In genomic region chr7:16102686-16103226, GRCm38 (mm10) we compare ENCODE assay signal across 20 mouse cellular contexts. TPM values are rescaled to one million over a fixed set of nuclear protein-coding genes. Genes with fewer than 3 reads are reported as not detected.
DNase-seq lines count a peak whose midpoint lies in the region; ATAC-seq lines count a peak whose summit lies in the region.
"Had no signal": no experiment of that assay in that cellular context is flagged by ENCODE, and none has a peak within 500 bp of the region (broad histone marks: within the 10 kb centered on the region; RNA-seq: fewer than 3 reads in every experiment).

No protein-coding gene starts in this region.

- H3K36me3 ChIP-seq in hindbrain, embryonic 10.5 days = peaks cover 61% of the 10 kb centered on the region
- no peaks in the 10 kb centered on the region for H3K36me3 ChIP-seq in hindbrain, embryonic 11.5 days (ENCODE audit: control insufficient read depth, insufficient read depth, low read length)
- H3K36me3 ChIP-seq in midbrain, embryonic 13.5 days = peaks cover 57% of the 10 kb centered on the region
- 0 out of 2 replicates have a peak, but pooled peaks cover 2% of the 10 kb centered on the region for H3K36me3 ChIP-seq in midbrain, embryonic 11.5 days (ENCODE audit: control insufficient read depth, insufficient read depth, low read length)
- peaks cover 5% of the 10 kb centered on the region; the same call in 1 of the 2 replicates for H3K36me3 ChIP-seq in neural tube, embryonic 14.5 days (ENCODE audit: control insufficient read depth, insufficient read depth, low read length)
- H3K36me3 ChIP-seq: midbrain, embryonic 15.5 days had no signal

- no peak overlapping the region for H3K4me2 ChIP-seq in hindbrain, embryonic 11.5 days (replicated peaks; ENCODE audit: low read depth, low read length)
- no peak overlapping the region for H3K4me2 ChIP-seq in midbrain, embryonic 13.5 days (replicated peaks)
- no peak overlapping the region for H3K4me2 ChIP-seq in midbrain, embryonic 11.5 days
- H3K4me2 ChIP-seq in neural tube, embryonic 14.5 days (ENCODE audit: low read depth, low read length) = no peak overlapping the region
- H3K4me2 ChIP-seq: intestine, embryonic 15.5 days; kidney, embryonic 15.5 days; limb, embryonic 15.5 days; midbrain, embryonic 15.5 days had no signal

- H3K9ac ChIP-seq in hindbrain, embryonic 11.5 days (ENCODE audit: low read depth, low read length) = no peak overlapping the region
- H3K9ac ChIP-seq in midbrain, embryonic 13.5 days (replicated peaks) = no peak overlapping the region; the same call in 1 of the 2 replicates
- H3K9ac ChIP-seq in midbrain, embryonic 11.5 days (ENCODE audit: low read length) = no peak overlapping the region
- H3K9ac ChIP-seq in neural tube, embryonic 14.5 days (replicated peaks; ENCODE audit: low read depth, low read length) = no peak overlapping the region
- H3K9ac ChIP-seq: intestine, embryonic 15.5 days; kidney, embryonic 15.5 days; limb, embryonic 15.5 days; midbrain, embryonic 15.5 days had no signal

- DNase-seq in cerebellum, postnatal 25 days = peak; percentile 50 to 53
- no peak for DNase-seq in cerebellum, postnatal 4 days (ENCODE audit: low spot score in 2 of 2)
- no peak for DNase-seq in hindbrain, embryonic 10.5 days (ENCODE audit: low spot score)
- DNase-seq in hindbrain, embryonic 11.5 days (ENCODE audit: low spot score) = no peak
- DNase-seq in midbrain, embryonic 11.5 days (ENCODE audit: low spot score, missing footprints) = no peak
- no peak for DNase-seq in layer of hippocampus, postnatal 10 days (ENCODE audit: low spot score in 2 of 2)
- DNase-seq: adrenal gland, postnatal 10 days; heart, adult 18-20 months; heart, postnatal 10 days had no signal

- no peak overlapping the region for H3K4me3 ChIP-seq in hindbrain, embryonic 10.5 days
- H3K4me3 ChIP-seq in hindbrain, embryonic 11.5 days (ENCODE audit: low read depth, low read length) = no peak overlapping the region
- no peak overlapping the region for H3K4me3 ChIP-seq in midbrain, embryonic 13.5 days (replicated peaks)
- H3K4me3 ChIP-seq in midbrain, embryonic 11.5 days (ENCODE audit: low read depth, low read length) = no peak overlapping the region
- H3K4me3 ChIP-seq in neural tube, embryonic 14.5 days (ENCODE audit: low read depth, low read length) = no peak overlapping the region
- H3K4me3 ChIP-seq: intestine, embryonic 15.5 days; kidney, embryonic 15.5 days; limb, embryonic 15.5 days; midbrain, embryonic 15.5 days had no signal

- 0 out of 2 replicates have a peak overlapping the region, but pooled peaks have one; percentile 67 for H3K27ac ChIP-seq in hindbrain, embryonic 10.5 days
- no peak overlapping the region for H3K27ac ChIP-seq in hindbrain, embryonic 11.5 days (ENCODE audit: low read depth, low read length)
- H3K27ac ChIP-seq in midbrain, embryonic 13.5 days = peak overlapping the region; percentile 51
- no peak overlapping the region for H3K27ac ChIP-seq in midbrain, embryonic 11.5 days (ENCODE audit: low read depth, low read length)
- peak overlapping the region; percentile 48; the same call in 1 of the 2 replicates for H3K27ac ChIP-seq in neural tube, embryonic 14.5 days (ENCODE audit: low read depth, low read length)
- H3K27ac ChIP-seq: intestine, embryonic 15.5 days; kidney, embryonic 15.5 days; stomach, postnatal 0 days had no signal

- no peak for ATAC-seq in hindbrain, embryonic 11.5 days (ENCODE audit: low FRiP score)
- no peak for ATAC-seq in midbrain, embryonic 13.5 days
- no peak for ATAC-seq in midbrain, embryonic 11.5 days (ENCODE audit: low FRiP score)
- no peak for ATAC-seq in neural tube, embryonic 14.5 days (ENCODE audit: low read depth)
- ATAC-seq: intestine, embryonic 15.5 days; midbrain, embryonic 15.5 days had no signal

- H3K4me1 ChIP-seq in hindbrain, embryonic 10.5 days (replicated peaks) = peaks cover 36% of the 10 kb centered on the region
- peaks cover 5% of the 10 kb centered on the region for H3K4me1 ChIP-seq in hindbrain, embryonic 11.5 days (replicated peaks; ENCODE audit: control insufficient read depth, insufficient read depth, low read length)
- H3K4me1 ChIP-seq in midbrain, embryonic 13.5 days (replicated peaks) = peaks cover 57% of the 10 kb centered on the region
- H3K4me1 ChIP-seq in midbrain, embryonic 11.5 days (ENCODE audit: control insufficient read depth, insufficient read depth, low read length) = peaks cover 12% of the 10 kb centered on the region
- peaks cover 23% of the 10 kb centered on the region for H3K4me1 ChIP-seq in neural tube, embryonic 14.5 days (ENCODE audit: control insufficient read depth, insufficient read depth, low read length)

- no peaks in the 10 kb centered on the region for H3K9me3 ChIP-seq in hindbrain, embryonic 10.5 days
- no peaks in the 10 kb centered on the region for H3K9me3 ChIP-seq in hindbrain, embryonic 11.5 days (ENCODE audit: control insufficient read depth, low read length)
- H3K9me3 ChIP-seq in midbrain, embryonic 13.5 days = no peaks in the 10 kb centered on the region
- H3K9me3 ChIP-seq in midbrain, embryonic 11.5 days (ENCODE audit: control insufficient read depth, low read length) = no peaks in the 10 kb centered on the region
- no peaks in the 10 kb centered on the region for H3K9me3 ChIP-seq in neural tube, embryonic 14.5 days (ENCODE audit: control insufficient read depth, low read length)
- H3K9me3 ChIP-seq: intestine, embryonic 15.5 days; kidney, embryonic 15.5 days; limb, embryonic 15.5 days; midbrain, embryonic 15.5 days had no signal

- 89% methylated on average over 5 of the region's 5 CpGs for WGBS in hindbrain, embryonic 10.5 days
- 88% methylated on average over 5 of the region's 5 CpGs for WGBS in hindbrain, embryonic 11.5 days
- 93% methylated on average over 5 of the region's 5 CpGs for WGBS in midbrain, embryonic 13.5 days
- WGBS in midbrain, embryonic 11.5 days = 86% methylated on average over 5 of the region's 5 CpGs
- WGBS in neural tube, embryonic 14.5 days = 92% methylated on average over 5 of the region's 5 CpGs

- no peaks in the 10 kb centered on the region for H3K27me3 ChIP-seq in hindbrain, embryonic 10.5 days (ENCODE audit: insufficient read depth, poor library complexity, severe bottlenecking)
- H3K27me3 ChIP-seq in hindbrain, embryonic 11.5 days (ENCODE audit: control insufficient read depth, insufficient read depth, low read length) = no peaks in the 10 kb centered on the region
- H3K27me3 ChIP-seq in midbrain, embryonic 13.5 days = no peaks in the 10 kb centered on the region
- no peaks in the 10 kb centered on the region for H3K27me3 ChIP-seq in midbrain, embryonic 11.5 days (ENCODE audit: control insufficient read depth, insufficient read depth, low read length)
- H3K27me3 ChIP-seq in neural tube, embryonic 14.5 days (ENCODE audit: control insufficient read depth, insufficient read depth, low read length) = no peaks in the 10 kb centered on the region
- H3K27me3 ChIP-seq: intestine, embryonic 15.5 days; kidney, embryonic 15.5 days; limb, embryonic 15.5 days; midbrain, embryonic 15.5 days had no signal

RNA-seq across cellular contexts. Expression of gene Napa, which starts 4.5 kb away (rescaled TPM):
- 193 and 221 TPM in 2 replicates for polyA plus RNA-seq in hindbrain, embryonic 10.5 days (2016; fragmentation: Nextera tagmentation; extraction: Ambion mirVana)
- 176 and 177 TPM in 2 replicates for polyA plus RNA-seq in hindbrain, embryonic 11.5 days (2014; fragmentation: Nextera tagmentation; extraction: Ambion mirVana)
- polyA plus RNA-seq in midbrain, embryonic 13.5 days (2015; fragmentation: Nextera tagmentation; extraction: Ambion mirVana) = 196 and 203 TPM in 2 replicates
- polyA plus RNA-seq in midbrain, embryonic 11.5 days (2014; fragmentation: Nextera tagmentation; extraction: Ambion mirVana) = 162 and 165 TPM in 2 replicates
- polyA plus RNA-seq in neural tube, embryonic 14.5 days (2014; fragmentation: Nextera tagmentation; extraction: Ambion mirVana) = 252 and 259 TPM in 2 replicates
- 100 to 1,000 TPM; 191 to 195 TPM for total RNA-seq in layer of hippocampus, postnatal 10 days (2021)

RNA-seq across cellular contexts. Expression of gene Kptn, which starts 16.9 kb away (rescaled TPM):
- 27.0 and 30.5 TPM in 2 replicates for polyA plus RNA-seq in hindbrain, embryonic 10.5 days (2016; fragmentation: Nextera tagmentation; extraction: Ambion mirVana)
- polyA plus RNA-seq in hindbrain, embryonic 11.5 days (2014; fragmentation: Nextera tagmentation; extraction: Ambion mirVana) = 21.7 and 23.1 TPM in 2 replicates
- 39.6 and 41.2 TPM in 2 replicates for polyA plus RNA-seq in midbrain, embryonic 13.5 days (2015; fragmentation: Nextera tagmentation; extraction: Ambion mirVana)
- 16.2 and 18.2 TPM in 2 replicates for polyA plus RNA-seq in midbrain, embryonic 11.5 days (2014; fragmentation: Nextera tagmentation; extraction: Ambion mirVana)
- polyA plus RNA-seq in neural tube, embryonic 14.5 days (2014; fragmentation: Nextera tagmentation; extraction: Ambion mirVana) = 39.0 and 39.5 TPM in 2 replicates
- 10 to 100 TPM; 33.3 to 39.1 TPM for total RNA-seq in layer of hippocampus, postnatal 10 days (2021)

RNA-seq across cellular contexts. Expression of gene Slc8a2, which starts 26.9 kb away (rescaled TPM):
- polyA plus RNA-seq in hindbrain, embryonic 10.5 days (2016; fragmentation: Nextera tagmentation; extraction: Ambion mirVana) = 0.26 and 0.42 TPM in 2 replicates
- polyA plus RNA-seq in hindbrain, embryonic 11.5 days (2014; fragmentation: Nextera tagmentation; extraction: Ambion mirVana) = 0.84 and 1.0 TPM in 2 replicates
- 0.66 and 1.1 TPM in 2 replicates for polyA plus RNA-seq in midbrain, embryonic 13.5 days (2015; fragmentation: Nextera tagmentation; extraction: Ambion mirVana)
- 0.27 and 0.34 TPM in 2 replicates for polyA plus RNA-seq in midbrain, embryonic 11.5 days (2014; fragmentation: Nextera tagmentation; extraction: Ambion mirVana)
- polyA plus RNA-seq in neural tube, embryonic 14.5 days (2014; fragmentation: Nextera tagmentation; extraction: Ambion mirVana) = 1.5 and 2.0 TPM in 2 replicates
- total RNA-seq in layer of hippocampus, postnatal 10 days (2021) = 100 to 1,000 TPM; 282 to 292 TPM
- polyA plus RNA-seq: erythroblast, embryonic 14.5 days had no signal

RNA-seq across cellular contexts. Expression of gene Zfp541, which starts 41.1 kb away (rescaled TPM):
- 0.04 TPM in 1 of 2 replicates, not detected in the other for polyA plus RNA-seq in hindbrain, embryonic 10.5 days (2016; fragmentation: Nextera tagmentation; extraction: Ambion mirVana)
- polyA plus RNA-seq in hindbrain, embryonic 11.5 days (2014; fragmentation: Nextera tagmentation; extraction: Ambion mirVana) = not detected in 2 replicates
- polyA plus RNA-seq in midbrain, embryonic 13.5 days (2015; fragmentation: Nextera tagmentation; extraction: Ambion mirVana) = not detected in 2 replicates
- polyA plus RNA-seq in midbrain, embryonic 11.5 days (2014; fragmentation: Nextera tagmentation; extraction: Ambion mirVana) = not detected in 2 replicates
- polyA plus RNA-seq in neural tube, embryonic 14.5 days (2014; fragmentation: Nextera tagmentation; extraction: Ambion mirVana) = 0.07 and 0.10 TPM in 2 replicates
- under 1 TPM; 0.40 to 0.43 TPM for total RNA-seq in layer of hippocampus, postnatal 10 days (2021)
- total RNA-seq: gastrocnemius, adult 8-10 months; heart, adult 18-20 months; heart, postnatal 10 days had no signal
- polyA plus RNA-seq: kidney, embryonic 15.5 days; large intestine, adult 2 months; limb, embryonic 15.5 days; liver, embryonic 16.5 days had no signal

RNA-seq across cellular contexts. Expression of gene Bicra, which starts 55.0 kb away (rescaled TPM):
- polyA plus RNA-seq in hindbrain, embryonic 10.5 days (2016; fragmentation: Nextera tagmentation; extraction: Ambion mirVana) = 7.7 and 10.7 TPM in 2 replicates
- polyA plus RNA-seq in hindbrain, embryonic 11.5 days (2014; fragmentation: Nextera tagmentation; extraction: Ambion mirVana) = 6.6 and 9.2 TPM in 2 replicates
- 7.9 and 10.2 TPM in 2 replicates for polyA plus RNA-seq in midbrain, embryonic 13.5 days (2015; fragmentation: Nextera tagmentation; extraction: Ambion mirVana)
- polyA plus RNA-seq in midbrain, embryonic 11.5 days (2014; fragmentation: Nextera tagmentation; extraction: Ambion mirVana) = 5.0 and 6.1 TPM in 2 replicates
- polyA plus RNA-seq in neural tube, embryonic 14.5 days (2014; fragmentation: Nextera tagmentation; extraction: Ambion mirVana) = 8.6 and 9.6 TPM in 2 replicates
- total RNA-seq in layer of hippocampus, postnatal 10 days (2021) = 10 to 100 TPM; 19.3 to 21.1 TPM

Comparison
In these comparisons a context has a peak if more than half of its experiments do, and no peak if none do; other contexts are left out.
1. DNase-seq: peak in cerebellum, postnatal 25 days (2 of 2); none in cerebellum, postnatal 4 days (0 of 2), hindbrain, embryonic 10.5 days (single experiment), hindbrain, embryonic 11.5 days (single experiment), midbrain, embryonic 11.5 days (single experiment) and layer of hippocampus, postnatal 10 days (0 of 2).
2. H3K27ac ChIP-seq: peak in hindbrain, embryonic 10.5 days (single experiment), midbrain, embryonic 13.5 days (single experiment) and neural tube, embryonic 14.5 days (single experiment); none in hindbrain, embryonic 11.5 days (single experiment) and midbrain, embryonic 11.5 days (single experiment).